Mouse (Mus musculus): ENCODE data around the gene Dmd. TPM values are rescaled to one million over a fixed set of nuclear protein-coding genes. Genes with fewer than 3 reads are reported as not detected.

Dmd gene
- polyA plus RNA-seq, 1 experiment: 3.1 TPM

DNA sequence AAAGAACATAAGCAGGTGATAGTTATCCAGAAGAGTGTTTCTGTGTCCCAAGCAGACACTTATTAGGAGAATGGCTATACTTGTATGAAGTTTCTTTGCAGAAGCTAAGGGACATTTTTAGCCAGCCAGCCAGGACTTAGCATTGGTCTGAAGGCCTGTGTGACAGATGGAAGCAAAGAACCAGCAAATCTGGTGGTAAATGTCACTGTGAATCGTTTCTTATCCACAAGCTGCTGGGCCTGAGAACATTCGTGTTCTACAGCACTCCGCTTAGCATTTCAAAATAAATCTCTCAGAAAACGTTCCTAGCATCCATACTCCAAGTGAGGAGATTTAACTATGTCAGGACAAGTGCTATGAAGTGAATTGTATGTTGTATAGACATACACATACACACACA lies 1486.9 kb downstream of the Dmd start:
- no peak overlapping the region for H3K4me3 ChIP-seq (ENCODE audit: low read depth, low read length)

DNA sequence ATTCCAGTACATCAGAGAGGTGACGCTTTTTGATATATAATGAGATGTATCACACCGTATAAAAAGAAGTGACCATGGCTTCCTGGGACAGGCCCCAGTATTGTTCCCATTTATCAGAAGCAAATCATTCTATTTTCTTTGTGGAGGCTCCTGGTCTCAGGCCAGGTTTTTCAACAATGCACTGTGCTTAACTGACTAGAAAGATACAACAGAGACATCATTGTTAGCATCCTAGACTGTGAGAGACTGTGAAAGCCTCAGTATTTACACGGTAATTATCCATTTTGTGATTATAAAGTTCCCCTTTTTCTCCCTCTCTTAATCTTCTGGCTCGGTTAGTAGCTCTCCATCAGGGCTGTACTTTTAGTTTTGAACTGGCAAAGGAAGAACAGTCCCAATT lies 1487.9 kb downstream of the Dmd start:
- H3K27ac ChIP-seq (ENCODE audit: insufficient read depth, low read depth, low read length): no peak overlapping the region
- WGBS: 70% methylated on average over 4 of the region's 4 CpGs
- H3K27me3 ChIP-seq (ENCODE audit: control insufficient read depth, insufficient read depth, low read length): no peaks in the 10 kb centered on the region
- no peak overlapping the region for H3K4me3 ChIP-seq (ENCODE audit: low read depth, low read length)
- TF ChIP-seq POLR2A (IDR thresholded peaks at IDR 0.05; ENCODE audit: low read depth, low read length) (no peak), CTCF (IDR thresholded peaks at IDR 0.05; ENCODE audit: extremely low read depth, insufficient read length, insufficient replicate concordance, low read depth, low read length) (no peak)
- H3K36me3 ChIP-seq (ENCODE audit: control insufficient read depth, insufficient read depth, low read length): no peaks in the 10 kb centered on the region
- no peaks in the 10 kb centered on the region for H3K4me1 ChIP-seq (ENCODE audit: control insufficient read depth, insufficient read depth, insufficient read length, low read length)

More for the DNA sequence above, 1486.9 kb downstream of the Dmd start:
- Histone ChIP-seq H3K27me3 (ENCODE audit: control insufficient read depth, insufficient read depth, low read length) (no peaks in the 10 kb centered on the region), H3K27ac (ENCODE audit: insufficient read depth, low read depth, low read length) (no peak overlapping the region), H3K36me3 (ENCODE audit: control insufficient read depth, insufficient read depth, low read length) (no peaks in the 10 kb centered on the region), H3K4me1 (ENCODE audit: control insufficient read depth, insufficient read depth, insufficient read length, low read length) (no peaks in the 10 kb centered on the region)
- WGBS: 78% methylated on average over 4 of the region's 4 CpGs
- TF ChIP-seq POLR2A (IDR thresholded peaks at IDR 0.05; ENCODE audit: low read depth, low read length): no peak

DNA sequence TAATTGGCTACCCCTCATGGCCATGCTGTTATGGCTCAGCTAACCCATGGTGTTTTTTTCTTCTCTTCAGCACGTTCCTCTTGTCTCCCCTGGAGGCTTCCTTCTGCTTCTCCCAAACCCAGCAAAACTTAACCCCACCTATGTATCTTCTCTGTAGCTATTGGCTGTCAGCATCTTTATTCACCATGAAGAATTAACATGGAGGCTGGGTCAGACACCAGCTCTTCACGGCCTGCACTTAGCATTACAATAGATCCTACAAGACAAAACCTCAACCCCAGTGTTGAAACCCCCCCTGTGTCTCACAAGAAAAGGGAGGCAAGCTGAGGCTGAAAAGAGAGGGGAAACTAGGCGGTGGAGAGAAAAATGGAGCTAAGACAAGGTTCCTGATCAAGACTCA lies 1494.3 kb downstream of the Dmd start:
- 74% methylated on average over 3 of the region's 3 CpGs for WGBS
- Histone ChIP-seq H3K27me3 (ENCODE audit: control insufficient read depth, insufficient read depth, low read length) (no peaks in the 10 kb centered on the region), H3K36me3 (ENCODE audit: control insufficient read depth, insufficient read depth, low read length) (no peaks in the 10 kb centered on the region), H3K4me1 (ENCODE audit: control insufficient read depth, insufficient read depth, insufficient read length, low read length) (no peaks in the 10 kb centered on the region), H3K27ac (ENCODE audit: insufficient read depth, low read depth, low read length) (no peak overlapping the region), H3K4me3 (ENCODE audit: low read depth, low read length) (no peak overlapping the region)
- TF ChIP-seq CTCF (IDR thresholded peaks at IDR 0.05; ENCODE audit: extremely low read depth, insufficient read length, insufficient replicate concordance, low read depth, low read length): no peak
- TF ChIP-seq POLR2A (IDR thresholded peaks at IDR 0.05; ENCODE audit: low read depth, low read length): no peak

- H3K27ac ChIP-seq (ENCODE audit: insufficient read depth, low read depth, low read length): no peak overlapping the region
- TF ChIP-seq CTCF (IDR thresholded peaks at IDR 0.05; ENCODE audit: extremely low read depth, insufficient read length, insufficient replicate concordance, low read depth, low read length) (no peak), POLR2A (IDR thresholded peaks at IDR 0.05; ENCODE audit: low read depth, low read length) (no peak)
- H3K4me3 ChIP-seq (ENCODE audit: low read depth, low read length): no peak overlapping the region
- no peaks in the 10 kb centered on the region for H3K27me3 ChIP-seq (ENCODE audit: control insufficient read depth, insufficient read depth, low read length)
- H3K36me3 ChIP-seq (ENCODE audit: control insufficient read depth, insufficient read depth, low read length): no peaks in the 10 kb centered on the region
- H3K4me1 ChIP-seq (ENCODE audit: control insufficient read depth, insufficient read depth, insufficient read length, low read length): no peaks in the 10 kb centered on the region
- 54% methylated on average over 3 of the region's 3 CpGs for WGBS
These were observed 1495.3 kb downstream of the Dmd start for GRCm38 (mm10) chrX:84443985-84444384.

GRCm38 (mm10) chrX:84444638-84445037 lies 1496.0 kb downstream of the Dmd start:
- no peaks in the 10 kb centered on the region for H3K27me3 ChIP-seq (ENCODE audit: control insufficient read depth, insufficient read depth, low read length)
- H3K36me3 ChIP-seq (ENCODE audit: control insufficient read depth, insufficient read depth, low read length): no peaks in the 10 kb centered on the region
- no peaks in the 10 kb centered on the region for H3K4me1 ChIP-seq (ENCODE audit: control insufficient read depth, insufficient read depth, insufficient read length, low read length)
- H3K27ac ChIP-seq (ENCODE audit: insufficient read depth, low read depth, low read length): no peak overlapping the region
- TF ChIP-seq POLR2A (IDR thresholded peaks at IDR 0.05; ENCODE audit: low read depth, low read length): no peak
- TF ChIP-seq CTCF (IDR thresholded peaks at IDR 0.05; ENCODE audit: extremely low read depth, insufficient read length, insufficient replicate concordance, low read depth, low read length): no peak
- H3K4me3 ChIP-seq (ENCODE audit: low read depth, low read length): no peak overlapping the region

- H3K27ac ChIP-seq (ENCODE audit: insufficient read depth, low read depth, low read length): no peak overlapping the region
- TF ChIP-seq POLR2A (IDR thresholded peaks at IDR 0.05; ENCODE audit: low read depth, low read length) (no peak), CTCF (IDR thresholded peaks at IDR 0.05; ENCODE audit: extremely low read depth, insufficient read length, insufficient replicate concordance, low read depth, low read length) (no peak)
- no peak overlapping the region for H3K4me3 ChIP-seq (ENCODE audit: low read depth, low read length)
- no peaks in the 10 kb centered on the region for H3K36me3 ChIP-seq (ENCODE audit: control insufficient read depth, insufficient read depth, low read length)
- WGBS: 86% methylated on average over 1 of the region's 1 CpGs
- H3K27me3 ChIP-seq (ENCODE audit: control insufficient read depth, insufficient read depth, low read length): no peaks in the 10 kb centered on the region
- H3K4me1 ChIP-seq (ENCODE audit: control insufficient read depth, insufficient read depth, insufficient read length, low read length): no peaks in the 10 kb centered on the region
These were observed 1505.8 kb downstream of the Dmd start for GRCm38 (mm10) chrX:84454473-84454872.

GRCm38 (mm10) chrX:84514650-84515366 lies 1566.1 kb downstream of the Dmd start:
- H3K4me1 ChIP-seq (ENCODE audit: control insufficient read depth, insufficient read depth, insufficient read length, low read length): no peaks in the 10 kb centered on the region
- 58% methylated on average over 3 of the region's 3 CpGs for WGBS
- H3K36me3 ChIP-seq (ENCODE audit: control insufficient read depth, insufficient read depth, low read length): no peaks in the 10 kb centered on the region
- no peak overlapping the region for H3K4me3 ChIP-seq (ENCODE audit: low read depth, low read length)
- no peaks in the 10 kb centered on the region for H3K27me3 ChIP-seq (ENCODE audit: control insufficient read depth, insufficient read depth, low read length)
- TF ChIP-seq CTCF (IDR thresholded peaks at IDR 0.05; ENCODE audit: extremely low read depth, insufficient read length, insufficient replicate concordance, low read depth, low read length): no peak
- TF ChIP-seq POLR2A (IDR thresholded peaks at IDR 0.05; ENCODE audit: low read depth, low read length): no peak
- H3K27ac ChIP-seq (ENCODE audit: insufficient read depth, low read depth, low read length): no peak overlapping the region
